Mouse (Mus musculus) G1E (cell line): ENCODE measurements around the gene Sphk1.

Source experiments
- CTCF ChIP-seq: IDR thresholded peaks from 2 replicates; pipeline ENCODE4 v1.5.1; 2012; ENCODE audit warnings: low read depth, low read length, inconsistent platforms, mixed read lengths
- GATA2 ChIP-seq: IDR thresholded peaks from 2 replicates; pipeline ENCODE4 v1.6.1; 2012; ENCODE audit warnings: low read depth, low read length, inconsistent platforms, borderline replicate concordance

GRCm38 (mm10) chr11:116501005-116501746 lies 29.5 kb upstream of the Sphk1 start:
- TF ChIP-seq GATA2 (no peak), CTCF (no peak; the same call in 1 of the 2 replicates)
